In the genomic region with DNA sequence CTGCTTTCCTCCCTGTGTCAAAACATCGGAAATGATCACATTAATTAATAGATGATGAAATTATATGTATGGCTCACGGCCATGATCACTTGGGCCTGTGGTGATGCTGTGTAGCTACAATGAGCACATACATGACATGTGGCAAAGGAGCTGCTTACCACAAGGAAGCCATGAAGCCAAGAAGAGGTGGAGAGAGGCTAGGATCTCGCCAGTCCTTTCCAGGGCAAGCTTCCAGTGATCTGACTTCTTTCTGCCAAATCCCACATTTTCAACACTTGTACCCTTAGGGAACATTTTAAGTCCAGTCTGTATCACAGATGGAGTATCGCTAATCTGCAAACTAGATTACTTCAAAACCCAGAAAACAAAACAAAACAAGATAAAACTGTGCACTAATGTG, we compare ENCODE assay signal across 24 mouse cellular contexts.
DNase-seq lines count a peak whose midpoint lies in the region; ATAC-seq and TF ChIP-seq lines count a peak whose summit lies in the region.
"Had no signal": no experiment of that assay in that cellular context is flagged by ENCODE, and none has a peak within 500 bp of the region (broad histone marks: within the 10 kb centered on the region; RNA-seq: fewer than 3 reads in every experiment).

No protein-coding gene starts in this region.

- no peak overlapping the region for H3K27ac ChIP-seq in midbrain, embryonic 13.5 days
- H3K27ac ChIP-seq: embryonic facial prominence, embryonic 12.5 days; embryonic facial prominence, embryonic 15.5 days; heart, embryonic 15.5 days; hindbrain, embryonic 10.5 days had no signal

- no peak for ATAC-seq in midbrain, embryonic 13.5 days
- ATAC-seq: CD4-positive, CD25-positive, alpha-beta regulatory T cell, adult 4 months; forebrain, embryonic 14.5 days; forebrain, postnatal 0 days; intestine, postnatal 0 days had no signal

- 90% methylated on average over 4 of the region's 4 CpGs for WGBS in midbrain, embryonic 13.5 days

- peak; percentile 72 to 75 for DNase-seq in cerebellum, postnatal 10 days
- no peak for DNase-seq in cerebellum, adult 9-11 months
- peak; percentile 86 for DNase-seq in heart, adult 11 months
- DNase-seq in heart, adult 18-20 months, result no peak
- DNase-seq in brain, embryonic 14.5 days (ENCODE audit: low read depth), result peak; percentile 26
- DNase-seq: adrenal gland, adult 2 months; adrenal gland, postnatal 36 days; cerebellum, adult 11-12 months; gastrocnemius, postnatal 10 days; gastrocnemius, postnatal 36 days; heart, postnatal 10 days; heart, postnatal 36 days; kidney, adult 2 months had no signal

- no peaks in the 10 kb centered on the region for H3K9me3 ChIP-seq in midbrain, embryonic 13.5 days
- H3K9me3 ChIP-seq: embryonic facial prominence, embryonic 12.5 days; embryonic facial prominence, embryonic 15.5 days; heart, embryonic 12.5 days; heart, embryonic 15.5 days; hindbrain, embryonic 10.5 days; hindbrain, embryonic 13.5 days had no signal

- H3K4me2 ChIP-seq in midbrain, embryonic 13.5 days (replicated peaks), result no peak overlapping the region
- H3K4me2 ChIP-seq: embryonic facial prominence, embryonic 12.5 days; embryonic facial prominence, embryonic 15.5 days; heart, embryonic 12.5 days; heart, embryonic 15.5 days; hindbrain, embryonic 13.5 days had no signal

- no peaks in the 10 kb centered on the region for H3K27me3 ChIP-seq in midbrain, embryonic 13.5 days
- H3K27me3 ChIP-seq: embryonic facial prominence, embryonic 12.5 days; embryonic facial prominence, embryonic 15.5 days; heart, embryonic 12.5 days; heart, embryonic 15.5 days; hindbrain, embryonic 13.5 days had no signal

- peaks cover 49% of the 10 kb centered on the region for H3K36me3 ChIP-seq in midbrain, embryonic 13.5 days

- peaks cover 18% of the 10 kb centered on the region for H3K4me1 ChIP-seq in midbrain, embryonic 13.5 days (replicated peaks)

- TF ChIP-seq CTCF in brain, embryonic 14.5 days (IDR thresholded peaks at IDR 0.05; ENCODE audit: borderline replicate concordance, extremely low read depth, insufficient read depth, insufficient read length), result no peak

- H3K4me3 ChIP-seq in midbrain, embryonic 13.5 days (replicated peaks), result no peak overlapping the region
- H3K4me3 ChIP-seq: embryonic facial prominence, embryonic 12.5 days; embryonic facial prominence, embryonic 15.5 days; heart, embryonic 12.5 days; heart, embryonic 15.5 days; hindbrain, embryonic 10.5 days; hindbrain, embryonic 13.5 days had no signal

- H3K9ac ChIP-seq in midbrain, embryonic 13.5 days (replicated peaks), result no peak overlapping the region
- H3K9ac ChIP-seq: embryonic facial prominence, embryonic 12.5 days; embryonic facial prominence, embryonic 15.5 days; forebrain, postnatal 0 days; heart, embryonic 12.5 days; heart, embryonic 15.5 days; hindbrain, embryonic 13.5 days had no signal

- TF ChIP-seq POLR2A in brain, embryonic 14.5 days (IDR thresholded peaks at IDR 0.05; ENCODE audit: borderline replicate concordance, extremely low read depth, insufficient read depth, insufficient read length, poor library complexity, severe bottlenecking), result no peak

Comparison
In these comparisons a context has a peak if more than half of its experiments do, and no peak if none do; other contexts are left out.
1. DNase-seq: peak in cerebellum, postnatal 10 days (2 of 2), heart, adult 11 months (single experiment) and brain, embryonic 14.5 days (single experiment); none in cerebellum, adult 9-11 months (single experiment) and heart, adult 18-20 months (0 of 2).